27 mouse cellular contexts compared by ENCODE assay signal in genomic region chr9:16074664-16075063, GRCm38 (mm10).
A peak's percentile ranks its signal among the peaks of the same experiment; 100 is the strongest.
DNase-seq lines count a peak whose midpoint lies in the region; ATAC-seq and TF ChIP-seq lines count a peak whose summit lies in the region.
"Had no signal": no experiment of that assay in that cellular context is flagged by ENCODE, and none has a peak within 500 bp of the region (broad histone marks: within the 10 kb centered on the region; RNA-seq: fewer than 3 reads in every experiment).

No protein-coding gene starts in this region.

- H3K4me2 ChIP-seq in forebrain, embryonic 12.5 days = no peak overlapping the region
- H3K4me2 ChIP-seq in forebrain, postnatal 0 days (ENCODE audit: low read depth) = no peak overlapping the region
- H3K4me2 ChIP-seq in neural tube, embryonic 11.5 days (ENCODE audit: low read depth) = no peak overlapping the region
- H3K4me2 ChIP-seq in midbrain, embryonic 13.5 days (replicated peaks) = no peak overlapping the region
- H3K4me2 ChIP-seq: heart, embryonic 12.5 days; limb, embryonic 12.5 days; liver, embryonic 11.5 days; neural tube, embryonic 12.5 days had no signal

- H3K4me3 ChIP-seq in forebrain, embryonic 12.5 days (replicated peaks) = no peak overlapping the region
- no peak overlapping the region for H3K4me3 ChIP-seq in forebrain, postnatal 0 days (ENCODE audit: low read depth, low read length)
- no peak overlapping the region for H3K4me3 ChIP-seq in neural tube, embryonic 11.5 days (ENCODE audit: low read depth, low read length)
- no peak overlapping the region for H3K4me3 ChIP-seq in midbrain, embryonic 13.5 days (replicated peaks)
- H3K4me3 ChIP-seq in heart, embryonic 10.5 days = no peak overlapping the region
- H3K4me3 ChIP-seq: heart, embryonic 12.5 days; hindbrain, embryonic 10.5 days; layer of hippocampus, adult 2 months; limb, embryonic 12.5 days; neural tube, embryonic 12.5 days had no signal

- H3K36me3 ChIP-seq in forebrain, embryonic 12.5 days (replicated peaks) = no peaks in the 10 kb centered on the region
- no peaks in the 10 kb centered on the region for H3K36me3 ChIP-seq in forebrain, postnatal 0 days (ENCODE audit: insufficient read depth)
- H3K36me3 ChIP-seq in neural tube, embryonic 11.5 days (ENCODE audit: control insufficient read depth, insufficient read depth, low read length) = no peaks in the 10 kb centered on the region
- H3K36me3 ChIP-seq in midbrain, embryonic 13.5 days = no peaks in the 10 kb centered on the region
- no peaks in the 10 kb centered on the region for H3K36me3 ChIP-seq in heart, embryonic 10.5 days
- H3K36me3 ChIP-seq: G1E; heart, embryonic 12.5 days; hindbrain, embryonic 10.5 days; limb, embryonic 12.5 days; neural tube, embryonic 12.5 days had no signal

- no peak overlapping the region for H3K9ac ChIP-seq in forebrain, embryonic 12.5 days
- H3K9ac ChIP-seq in forebrain, postnatal 0 days = no peak overlapping the region
- H3K9ac ChIP-seq in neural tube, embryonic 11.5 days (ENCODE audit: low read length) = no peak overlapping the region
- H3K9ac ChIP-seq in midbrain, embryonic 13.5 days (replicated peaks) = no peak overlapping the region
- H3K9ac ChIP-seq: heart, embryonic 12.5 days; limb, embryonic 12.5 days; liver, postnatal 0 days; neural tube, embryonic 12.5 days had no signal

- ATAC-seq in forebrain, embryonic 12.5 days (ENCODE audit: low FRiP score) = 0 out of 2 replicates have a peak, but pooled peaks have one; percentile 30
- no peak for ATAC-seq in forebrain, postnatal 0 days
- ATAC-seq in neural tube, embryonic 11.5 days (ENCODE audit: insufficient read depth, low FRiP score, low TSS enrichment) = peak; percentile 24; the same call in 1 of the 2 replicates
- ATAC-seq in midbrain, embryonic 13.5 days = 0 out of 2 replicates have a peak, but pooled peaks have one; percentile 27
- ATAC-seq: activated CD4-positive, CD25-positive, alpha-beta regulatory T cell, adult 4 months; intestine, postnatal 0 days; liver, postnatal 0 days; lung, postnatal 0 days had no signal

- no peaks in the 10 kb centered on the region for H3K9me3 ChIP-seq in forebrain, embryonic 12.5 days
- H3K9me3 ChIP-seq in forebrain, postnatal 0 days (ENCODE audit: low read length) = no peaks in the 10 kb centered on the region
- no peaks in the 10 kb centered on the region for H3K9me3 ChIP-seq in neural tube, embryonic 11.5 days (ENCODE audit: control insufficient read depth, low read length)
- no peaks in the 10 kb centered on the region for H3K9me3 ChIP-seq in midbrain, embryonic 13.5 days
- no peaks in the 10 kb centered on the region for H3K9me3 ChIP-seq in heart, embryonic 10.5 days
- H3K9me3 ChIP-seq: G1E; heart, embryonic 12.5 days; hindbrain, embryonic 10.5 days; limb, embryonic 12.5 days; neural tube, embryonic 12.5 days had no signal

- peaks cover 16% of the 10 kb centered on the region for H3K27me3 ChIP-seq in forebrain, embryonic 12.5 days
- no peaks in the 10 kb centered on the region for H3K27me3 ChIP-seq in forebrain, postnatal 0 days (ENCODE audit: insufficient read depth, low read length)
- no peaks in the 10 kb centered on the region for H3K27me3 ChIP-seq in neural tube, embryonic 11.5 days (ENCODE audit: control insufficient read depth, insufficient read depth, low read length)
- H3K27me3 ChIP-seq in midbrain, embryonic 13.5 days = no peaks in the 10 kb centered on the region
- H3K27me3 ChIP-seq in heart, embryonic 10.5 days (ENCODE audit: insufficient read depth, poor library complexity, severe bottlenecking) = no peaks in the 10 kb centered on the region
- H3K27me3 ChIP-seq: CH12.LX; heart, embryonic 12.5 days; limb, embryonic 12.5 days; neural tube, embryonic 12.5 days had no signal

- peaks cover 25% of the 10 kb centered on the region for H3K4me1 ChIP-seq in forebrain, embryonic 12.5 days
- peaks cover 5% of the 10 kb centered on the region; the same call in 1 of the 2 replicates for H3K4me1 ChIP-seq in forebrain, postnatal 0 days (ENCODE audit: insufficient read depth)
- H3K4me1 ChIP-seq in neural tube, embryonic 11.5 days (ENCODE audit: control insufficient read depth, insufficient read depth, low read length) = peaks cover 13% of the 10 kb centered on the region; the same call in 1 of the 2 replicates
- peaks cover 25% of the 10 kb centered on the region for H3K4me1 ChIP-seq in midbrain, embryonic 13.5 days (replicated peaks)
- H3K4me1 ChIP-seq in heart, embryonic 10.5 days = no peaks in the 10 kb centered on the region
- H3K4me1 ChIP-seq: limb, embryonic 12.5 days had no signal

- 11% methylated on average over 2 of the region's 2 CpGs for WGBS in forebrain, embryonic 12.5 days
- WGBS in forebrain, postnatal 0 days = 14% methylated on average over 2 of the region's 2 CpGs
- 39% methylated on average over 2 of the region's 2 CpGs for WGBS in neural tube, embryonic 11.5 days
- WGBS in midbrain, embryonic 13.5 days = 10% methylated on average over 2 of the region's 2 CpGs
- WGBS in heart, embryonic 10.5 days = 84% methylated on average over 2 of the region's 2 CpGs

- no peak for DNase-seq in forebrain, postnatal 0 days
- no peak for DNase-seq in neural tube, embryonic 11.5 days (ENCODE audit: low spot score)
- no peak for DNase-seq in neural tube, embryonic 10.5 days (ENCODE audit: extremely low spot score, low spot score)
- DNase-seq in heart, embryonic 10.5 days (ENCODE audit: low spot score) = no peak
- no peak for DNase-seq in c-Kit-positive CD71-positive TER-119-positive erythroid progenitor cells, embryonic 14.5 days (ENCODE audit: low spot score)
- DNase-seq: B cell, adult 2 months; cerebellum, postnatal 10 days; gastrocnemius, postnatal 10 days; heart, postnatal 10 days; kidney, postnatal 25 days; layer of hippocampus, postnatal 36 days; liver, postnatal 0 days; thymus, postnatal 14 days had no signal

- no peak overlapping the region for H3K27ac ChIP-seq in forebrain, embryonic 12.5 days
- H3K27ac ChIP-seq in forebrain, postnatal 0 days (ENCODE audit: low read depth, low read length) = no peak overlapping the region
- H3K27ac ChIP-seq in neural tube, embryonic 11.5 days (ENCODE audit: low read depth, low read length) = no peak overlapping the region
- H3K27ac ChIP-seq in midbrain, embryonic 13.5 days = no peak overlapping the region
- H3K27ac ChIP-seq in heart, embryonic 10.5 days = no peak overlapping the region
- H3K27ac ChIP-seq: layer of hippocampus, adult 2 months; limb, embryonic 12.5 days; macrophage; neural tube, embryonic 12.5 days had no signal

- no peak for TF ChIP-seq CTCF in forebrain, postnatal 0 days (IDR thresholded peaks at IDR 0.05; ENCODE audit: low read depth)
